Mouse (Mus musculus): ENCODE results near the gene Smg1. TPM values are rescaled to one million over a fixed set of nuclear protein-coding genes. Genes with fewer than 3 reads are reported as not detected.

The Smg1 gene
- polyA plus RNA-seq, 1 experiment from 2014 or later, result 18.3 TPM

GRCm38 (mm10) chr7:118259676-118260305 is 16.3 kb upstream of the Smg1 start:
- no peak overlapping the region for H3K4me2 ChIP-seq
- no peaks in the 10 kb centered on the region for H3K4me1 ChIP-seq
- WGBS, result 83% methylated on average over 7 of the region's 7 CpGs
- H3K27ac ChIP-seq, result no peak overlapping the region
- H3K9me3 ChIP-seq, result no peaks in the 10 kb centered on the region
- no peak for ATAC-seq (ENCODE audit: insufficient number of reproducible peaks, low FRiP score, low TSS enrichment, low read depth)
- no peaks in the 10 kb centered on the region for H3K36me3 ChIP-seq
- no peaks in the 10 kb centered on the region for H3K27me3 ChIP-seq
- no peak overlapping the region for H3K9ac ChIP-seq
- no peak overlapping the region for H3K4me3 ChIP-seq

DNA sequence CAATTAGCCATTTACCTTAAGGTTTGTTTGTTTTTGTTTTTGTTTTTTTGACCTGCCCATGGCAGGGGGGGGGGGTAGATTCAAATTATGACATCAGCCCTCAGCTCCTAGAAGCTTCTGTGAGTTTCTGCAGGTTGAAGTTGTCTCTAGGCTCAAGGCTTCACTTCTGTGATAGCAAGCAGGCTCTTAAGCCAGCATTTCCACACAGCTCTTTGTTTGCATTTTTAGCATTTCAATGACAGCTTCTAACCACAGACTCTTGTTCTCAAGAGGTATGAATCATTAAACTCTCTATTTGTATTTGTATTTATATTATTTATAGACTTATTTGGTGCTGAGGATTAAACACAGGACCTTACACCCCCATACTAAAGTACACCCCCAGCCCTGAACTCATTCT is 15.0 kb upstream of the Smg1 start:
- Histone ChIP-seq H3K9me3 (no peaks in the 10 kb centered on the region), H3K4me2 (no peak overlapping the region), H3K27me3 (no peaks in the 10 kb centered on the region), H3K9ac (no peak overlapping the region), H3K4me1 (0 out of 2 replicates have a peak, but pooled peaks cover 7% of the 10 kb centered on the region), H3K27ac (no peak overlapping the region), H3K4me3 (no peak overlapping the region), H3K36me3 (no peaks in the 10 kb centered on the region)
- no peak for ATAC-seq (ENCODE audit: insufficient number of reproducible peaks, low FRiP score, low TSS enrichment, low read depth)

DNA sequence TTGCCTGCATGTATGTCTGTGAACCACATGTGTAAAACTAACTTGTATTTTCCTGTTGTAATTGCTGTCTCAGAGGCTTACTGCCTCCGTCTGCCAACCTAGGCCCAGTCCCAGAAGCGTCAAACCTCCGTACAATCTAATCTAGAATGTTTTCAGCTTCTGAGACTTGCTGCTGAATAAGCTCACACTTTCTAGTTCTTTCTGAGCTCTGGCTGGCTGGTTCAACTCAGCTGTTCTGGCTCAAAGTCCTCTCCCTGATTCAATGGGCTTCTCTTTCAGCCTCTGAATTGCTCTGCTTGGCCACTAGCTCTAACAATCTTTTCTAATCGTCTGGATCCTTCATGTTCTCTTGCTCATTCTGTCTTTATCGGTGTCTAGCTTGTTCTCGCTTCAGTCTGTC is 13.3 kb upstream of the Smg1 start:
- Histone ChIP-seq H3K4me1 (peaks cover 10% of the 10 kb centered on the region; the same call in 1 of the 2 replicates), H3K4me2 (no peak overlapping the region), H3K27ac (no peak overlapping the region), H3K4me3 (no peak overlapping the region), H3K9me3 (no peaks in the 10 kb centered on the region), H3K9ac (no peak overlapping the region), H3K27me3 (no peaks in the 10 kb centered on the region), H3K36me3 (no peaks in the 10 kb centered on the region)
- no peak for ATAC-seq (ENCODE audit: insufficient number of reproducible peaks, low FRiP score, low TSS enrichment, low read depth)
- WGBS, result 75% methylated on average over 6 of the region's 6 CpGs

GRCm38 (mm10) chr7:118254460-118254859 is 11.0 kb upstream of the Smg1 start:
- Histone ChIP-seq H3K4me1 (peaks cover 10% of the 10 kb centered on the region; the same call in 1 of the 2 replicates), H3K4me3 (no peak overlapping the region), H3K27ac (no peak overlapping the region), H3K27me3 (no peaks in the 10 kb centered on the region), H3K4me2 (no peak overlapping the region), H3K9me3 (no peaks in the 10 kb centered on the region), H3K36me3 (no peaks in the 10 kb centered on the region), H3K9ac (no peak overlapping the region)
- ATAC-seq (ENCODE audit: insufficient number of reproducible peaks, low FRiP score, low TSS enrichment, low read depth), result no peak
- WGBS, result 61% methylated on average over 8 of the region's 8 CpGs

DNA sequence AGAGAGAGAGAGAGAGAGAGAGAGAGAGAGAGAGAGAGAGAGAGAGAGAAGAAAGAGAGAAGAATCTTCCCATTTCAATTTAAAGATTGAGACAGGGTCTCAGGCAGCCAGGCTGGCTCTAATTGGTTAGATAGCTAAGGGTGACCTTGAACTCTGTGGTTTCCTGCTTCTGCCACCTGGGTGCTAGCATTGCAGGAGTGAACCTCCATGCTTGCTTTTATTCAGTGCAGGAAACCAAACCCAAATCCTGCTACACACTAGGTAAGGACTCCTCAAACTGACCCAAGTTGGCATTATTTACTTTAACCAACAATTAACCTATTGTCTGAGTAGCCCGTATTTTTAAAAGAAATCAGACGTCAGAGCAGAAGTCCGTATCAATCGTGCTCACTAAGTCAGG is 10.5 kb upstream of the Smg1 start:
- H3K4me2 ChIP-seq, result no peak overlapping the region
- H3K36me3 ChIP-seq, result no peaks in the 10 kb centered on the region
- H3K27ac ChIP-seq, result no peak overlapping the region
- no peak for ATAC-seq (ENCODE audit: insufficient number of reproducible peaks, low FRiP score, low TSS enrichment, low read depth)
- no peak overlapping the region for H3K4me3 ChIP-seq
- no peak overlapping the region for H3K9ac ChIP-seq
- peaks cover 10% of the 10 kb centered on the region; the same call in 1 of the 2 replicates for H3K4me1 ChIP-seq
- WGBS, result 72% methylated on average over 4 of the region's 4 CpGs
- H3K9me3 ChIP-seq, result no peaks in the 10 kb centered on the region
- H3K27me3 ChIP-seq, result no peaks in the 10 kb centered on the region

DNA sequence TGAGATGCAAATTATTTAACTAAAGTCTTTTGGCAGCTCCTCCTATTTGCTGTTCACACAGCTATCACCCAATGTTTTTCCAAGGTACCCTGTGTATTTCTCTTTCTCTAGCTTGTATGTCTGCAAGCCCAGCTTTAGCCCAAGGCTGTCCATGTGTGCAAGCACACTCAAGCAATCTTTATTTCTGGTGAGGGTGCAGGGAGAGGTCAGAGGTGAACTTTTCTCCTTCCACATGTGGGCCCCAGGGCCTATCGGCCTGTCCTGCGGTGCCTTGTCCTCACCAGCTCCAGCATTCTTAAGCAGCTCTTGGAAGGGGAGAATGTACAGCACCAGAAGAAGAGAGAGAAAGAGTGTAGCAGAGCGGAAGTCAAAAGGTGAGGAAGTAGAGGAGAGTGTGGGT is 9.5 kb upstream of the Smg1 start:
- H3K9me3 ChIP-seq, result no peaks in the 10 kb centered on the region
- H3K9ac ChIP-seq, result no peak overlapping the region
- no peak for ATAC-seq (ENCODE audit: insufficient number of reproducible peaks, low FRiP score, low TSS enrichment, low read depth)
- peaks cover 10% of the 10 kb centered on the region; the same call in 1 of the 2 replicates for H3K4me1 ChIP-seq
- WGBS, result 70% methylated on average over 3 of the region's 3 CpGs
- H3K27me3 ChIP-seq, result no peaks in the 10 kb centered on the region
- H3K27ac ChIP-seq, result no peak overlapping the region
- H3K4me2 ChIP-seq, result no peak overlapping the region
- no peak overlapping the region for H3K4me3 ChIP-seq
- H3K36me3 ChIP-seq, result no peaks in the 10 kb centered on the region

GRCm38 (mm10) chr7:118252349-118252748 is 8.9 kb upstream of the Smg1 start:
- no peak overlapping the region for H3K9ac ChIP-seq
- H3K9me3 ChIP-seq, result no peaks in the 10 kb centered on the region
- peaks cover 10% of the 10 kb centered on the region; the same call in 1 of the 2 replicates for H3K4me1 ChIP-seq
- no peaks in the 10 kb centered on the region for H3K36me3 ChIP-seq
- no peak overlapping the region for H3K4me2 ChIP-seq
- no peak overlapping the region for H3K27ac ChIP-seq
- 26% methylated on average over 4 of the region's 4 CpGs for WGBS
- H3K27me3 ChIP-seq, result no peaks in the 10 kb centered on the region
- ATAC-seq (ENCODE audit: insufficient number of reproducible peaks, low FRiP score, low TSS enrichment, low read depth), result no peak
- no peak overlapping the region for H3K4me3 ChIP-seq

DNA sequence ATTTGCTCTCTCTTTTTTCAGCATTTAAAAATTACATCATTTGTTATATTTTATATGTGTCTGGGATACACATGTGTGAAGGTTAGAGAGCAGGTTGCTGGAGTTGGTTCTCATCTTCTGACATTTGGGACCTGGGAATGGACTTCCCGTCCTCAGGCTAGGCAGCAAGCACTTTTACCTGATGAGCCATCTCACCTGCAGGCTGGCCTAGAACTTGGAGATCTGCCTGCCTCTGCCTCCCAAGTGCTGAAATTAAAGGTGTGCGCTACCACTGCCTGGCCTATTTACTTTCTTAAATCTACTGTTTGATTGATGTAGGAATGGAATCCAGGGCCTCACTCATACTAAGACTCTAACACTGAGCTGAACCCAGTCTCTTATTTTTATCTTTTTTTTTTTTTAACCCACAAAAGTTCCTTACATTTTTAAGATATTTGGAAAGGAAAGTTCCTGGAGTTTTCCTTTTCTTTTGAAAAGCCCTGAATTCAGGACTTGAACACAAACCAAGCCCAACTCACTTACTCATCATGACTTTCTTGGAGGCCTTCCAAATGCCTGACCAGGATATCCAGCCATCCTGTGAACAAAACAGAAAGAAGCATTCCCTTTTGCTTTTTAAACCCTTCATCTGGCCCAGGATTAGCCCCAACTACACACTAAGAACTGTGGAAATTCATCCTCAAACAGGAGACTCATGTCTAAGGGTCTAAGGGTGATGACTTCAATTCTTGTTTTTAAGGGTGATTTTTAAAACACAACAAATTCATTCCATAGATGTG is 8.1 kb upstream of the Smg1 start:
- H3K9ac ChIP-seq, result no peak overlapping the region
- WGBS, result 89% methylated on average over 2 of the region's 2 CpGs
- no peak overlapping the region for H3K4me3 ChIP-seq
- H3K36me3 ChIP-seq, result no peaks in the 10 kb centered on the region
- H3K9me3 ChIP-seq, result no peaks in the 10 kb centered on the region
- no peak for ATAC-seq (ENCODE audit: insufficient number of reproducible peaks, low FRiP score, low TSS enrichment, low read depth)
- no peak overlapping the region for H3K27ac ChIP-seq
- no peaks in the 10 kb centered on the region for H3K27me3 ChIP-seq
- peaks cover 10% of the 10 kb centered on the region; the same call in 1 of the 2 replicates for H3K4me1 ChIP-seq
- H3K4me2 ChIP-seq, result no peak overlapping the region

- Histone ChIP-seq H3K27me3 (no peaks in the 10 kb centered on the region), H3K4me1 (peaks cover 10% of the 10 kb centered on the region; the same call in 1 of the 2 replicates), H3K27ac (no peak overlapping the region), H3K9ac (no peak overlapping the region), H3K4me2 (no peak overlapping the region), H3K36me3 (no peaks in the 10 kb centered on the region), H3K9me3 (no peaks in the 10 kb centered on the region), H3K4me3 (no peak overlapping the region)
- WGBS, result 62% methylated on average over 4 of the region's 4 CpGs
- no peak for ATAC-seq (ENCODE audit: insufficient number of reproducible peaks, low FRiP score, low TSS enrichment, low read depth)
These were observed 7.2 kb upstream of the Smg1 start for GRCm38 (mm10) chr7:118250482-118251160.

DNA sequence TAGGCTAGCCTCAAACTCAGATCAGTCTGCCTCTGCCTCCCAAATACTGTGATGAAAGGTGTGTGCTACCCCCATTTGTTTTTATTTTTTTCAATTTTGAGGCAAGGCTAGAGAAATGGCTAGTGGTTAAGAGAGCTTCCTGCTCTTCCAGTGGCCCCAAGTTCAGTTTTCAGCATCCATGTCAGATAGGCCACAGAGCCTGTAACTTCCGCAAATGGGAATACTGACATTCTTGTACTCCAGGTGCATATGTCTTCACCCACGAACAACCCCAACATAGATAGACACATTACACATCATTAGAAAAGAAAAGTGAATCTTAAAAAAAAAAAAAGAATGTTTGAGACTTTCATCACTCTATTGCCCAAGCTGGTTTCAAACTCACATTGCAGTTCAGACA is 6.1 kb upstream of the Smg1 start:
- Histone ChIP-seq H3K4me2 (no peak overlapping the region), H3K27me3 (no peaks in the 10 kb centered on the region), H3K27ac (no peak overlapping the region), H3K4me3 (no peak overlapping the region), H3K9ac (no peak overlapping the region), H3K36me3 (no peaks in the 10 kb centered on the region), H3K4me1 (peaks cover 9% of the 10 kb centered on the region; the same call in 1 of the 2 replicates), H3K9me3 (no peaks in the 10 kb centered on the region)
- no peak for ATAC-seq (ENCODE audit: insufficient number of reproducible peaks, low FRiP score, low TSS enrichment, low read depth)
- WGBS, result 88% methylated on average over 2 of the region's 2 CpGs

GRCm38 (mm10) chr7:118248069-118248468 is 4.6 kb upstream of the Smg1 start:
- Histone ChIP-seq H3K4me2 (no peak overlapping the region), H3K9me3 (no peaks in the 10 kb centered on the region), H3K27me3 (no peaks in the 10 kb centered on the region), H3K4me3 (no peak overlapping the region), H3K9ac (no peak overlapping the region), H3K36me3 (no peaks in the 10 kb centered on the region), H3K4me1 (peaks cover 7% of the 10 kb centered on the region; the same call in 1 of the 2 replicates), H3K27ac (no peak overlapping the region)
- WGBS, result 84% methylated on average over 8 of the region's 8 CpGs
- no peak for ATAC-seq (ENCODE audit: insufficient number of reproducible peaks, low FRiP score, low TSS enrichment, low read depth)

- 83% methylated on average over 3 of the region's 3 CpGs for WGBS
- Histone ChIP-seq H3K4me3 (no peak overlapping the region), H3K4me1 (peaks cover 13% of the 10 kb centered on the region; the same call in 1 of the 2 replicates), H3K27me3 (no peaks in the 10 kb centered on the region), H3K9ac (no peak overlapping the region), H3K27ac (no peak overlapping the region), H3K36me3 (no peaks in the 10 kb centered on the region), H3K9me3 (no peaks in the 10 kb centered on the region), H3K4me2 (no peak overlapping the region)
- ATAC-seq (ENCODE audit: insufficient number of reproducible peaks, low FRiP score, low TSS enrichment, low read depth), result no peak
These were observed 1.8 kb upstream of the Smg1 start for GRCm38 (mm10) chr7:118245260-118245659.

All from limb, embryonic 15.5 days (tissue).